Mouse (Mus musculus) thymus, adult 2 months (tissue): Measurements from ENCODE around the gene Glis1.

Experiments
- CTCF ChIP-seq: fragments of 200-500 bp; IDR thresholded peaks from 2 replicates; pipeline ENCODE4 v1.5.1; 2012; ENCODE audit warnings: mild to moderate bottlenecking, control low read depth, low read length, moderate library complexity, borderline replicate concordance; ENCODE audit not compliant: control insufficient read depth, poor library complexity, insufficient read depth; ENCODE audit errors: extremely low read depth
- POLR2A ChIP-seq: fragments of 200-500 bp; IDR thresholded peaks from 2 replicates; pipeline ENCODE4 v1.6.1; 2012; ENCODE audit warnings: mild to moderate bottlenecking, low read length, control low read depth, moderate library complexity; ENCODE audit not compliant: control insufficient read depth, poor library complexity, insufficient read depth; ENCODE audit errors: extremely low read depth

- TF ChIP-seq CTCF (no peak), POLR2A (no peak)
Measured at GRCm38 (mm10) chr4:107421711-107422110, 12.7 kb upstream of the Glis1 start.
